Mouse (Mus musculus) midbrain, embryonic 14.5 days (tissue): ENCODE results near the gene Nup155. TPM values are rescaled to one million over a fixed set of nuclear protein-coding genes. Genes with fewer than 3 reads are reported as not detected.

Experiments
- polyA plus RNA-seq: library from polyadenylated mRNA; unstranded; fragments of >200 nt; fragmentation: Nextera tagmentation; extraction: Ambion mirVana; gene quantifications from 2 replicates; pipeline ENCODE4 v1.2.1, GENCODE M21; 2014

Nup155 gene
- polyA plus RNA-seq, 1 experiment from 2014 or later = 14.5 TPM

Other genes with a start within 250 kb of the Nup155 start
- gene Wdr70, start 10.1 kb upstream of the Nup155 start, polyA plus RNA-seq = 58.6 and 70.6 TPM in 2 replicates
- gene Cplane1, start 59.8 kb downstream of the Nup155 start, polyA plus RNA-seq = 26.0 and 26.6 TPM in 2 replicates